Mouse (Mus musculus) ES-CJ7 (cell line): ENCODE measurements around the gene Olfr641.

Experiments
- DNase-seq: peaks from one replicate; pipeline ENCODE4 v3.0.0; 2011; ENCODE audit warnings: low read depth, low spot score

The Olfr641 gene

DNA sequence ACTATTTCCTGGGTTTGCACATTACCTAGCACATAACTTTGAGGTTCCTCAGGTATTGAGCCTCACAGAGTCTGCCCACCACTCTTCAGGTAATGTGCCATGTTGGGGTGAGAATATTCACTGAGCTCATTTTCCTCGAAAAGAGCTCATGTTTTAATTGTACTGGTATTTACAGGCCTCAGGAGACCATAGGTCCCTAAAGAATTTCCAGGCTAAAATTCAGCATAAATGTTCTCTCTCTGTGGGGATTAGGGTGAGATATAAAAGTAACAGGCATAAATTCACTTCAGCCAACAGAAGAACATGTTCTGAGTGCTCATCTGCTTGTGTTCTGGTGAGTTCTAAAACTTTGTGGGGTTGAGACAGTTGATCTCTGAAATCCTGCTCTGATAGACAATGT lies at the start of gene Olfr641:
Gene Olfr641, plus strand, starts transcription at position 301 of the 400 bp plus-strand sequence.
- no peak for DNase-seq

DNA sequence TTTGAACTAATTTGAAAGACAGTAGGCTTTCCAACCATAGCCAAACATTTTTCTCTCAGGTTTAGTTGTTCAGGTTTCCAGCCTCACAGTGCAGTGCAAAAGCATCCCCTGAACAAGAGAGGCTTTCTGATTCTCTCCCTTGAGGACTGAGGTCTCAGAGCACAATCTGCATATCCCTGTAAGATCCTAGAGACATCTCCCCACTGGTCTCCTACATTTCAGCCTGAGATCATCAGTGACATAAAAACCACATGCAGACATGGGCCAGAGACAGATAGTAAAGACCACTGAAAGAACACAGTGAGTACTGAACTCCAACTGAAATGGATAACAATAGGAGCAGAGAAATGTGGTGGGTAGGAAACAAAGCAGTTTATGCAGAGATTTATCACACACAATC lies 36.8 kb upstream of the Olfr641 start, which contains the start of gene Olfr638:
Gene Olfr638, plus strand, starts transcription at position 301 of the 400 bp plus-strand sequence.
- no peak for DNase-seq

DNA sequence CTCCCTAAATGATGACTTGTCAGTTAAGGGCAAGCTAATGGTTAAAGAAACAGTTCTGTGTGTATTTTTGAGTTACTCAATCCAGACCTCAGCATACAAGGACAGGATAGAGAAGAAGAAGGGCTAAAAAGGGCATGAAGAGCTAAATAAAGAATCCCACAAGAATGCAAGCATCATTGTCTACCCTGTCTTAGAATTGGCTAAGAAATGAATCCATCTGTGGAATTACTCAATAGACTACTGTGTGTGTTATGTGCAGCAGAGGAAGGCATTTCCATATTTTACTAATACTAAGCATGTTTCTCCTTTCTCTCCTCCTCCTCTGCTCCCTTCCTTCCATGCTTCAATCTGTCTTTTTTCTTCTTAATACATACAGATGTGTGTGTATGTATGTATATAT lies 36.1 kb upstream of the Olfr641 start:
- DNase-seq = no peak

DNA sequence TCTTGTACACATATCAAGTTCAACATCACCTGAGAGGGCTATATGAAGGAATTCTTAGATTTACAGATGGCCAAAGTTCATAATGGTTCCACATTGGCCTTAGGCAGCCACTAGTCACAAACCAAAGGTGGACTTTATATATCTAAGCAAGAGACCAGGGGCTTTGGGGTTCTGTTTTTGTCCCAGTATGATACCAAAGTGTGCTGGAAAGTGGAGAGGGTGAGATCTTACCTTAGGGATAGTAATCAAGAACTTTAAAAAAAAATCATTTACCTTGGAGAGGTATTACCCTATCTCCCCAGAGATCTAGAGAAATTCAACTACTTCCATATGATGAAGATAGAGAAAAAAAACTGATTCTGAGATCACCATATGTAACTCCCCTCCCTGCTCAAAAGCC lies 18.0 kb upstream of the Olfr641 start, which contains the start of gene Olfr639:
Gene Olfr639, minus strand, starts transcription at position 101 of the 400 bp plus-strand sequence.
- DNase-seq = no peak

DNA sequence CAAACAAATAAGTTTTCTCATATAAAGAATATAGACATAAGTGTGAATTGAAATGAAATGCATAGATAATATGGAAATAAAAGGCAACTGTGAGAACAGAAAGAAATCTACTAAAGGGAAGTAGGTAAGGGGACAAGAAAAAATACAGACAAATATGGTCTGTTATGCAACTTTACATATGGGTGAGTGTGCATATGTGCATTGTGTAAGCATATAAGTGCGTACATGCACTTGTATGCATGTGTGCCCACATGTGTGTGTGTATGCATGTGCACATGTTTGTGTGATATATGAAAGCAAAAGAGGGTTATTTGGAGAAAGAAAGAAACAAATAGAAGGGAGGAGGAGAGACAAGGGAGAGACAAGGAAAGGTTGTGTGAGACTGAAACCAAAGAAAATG lies 16.3 kb upstream of the Olfr641 start:
- no peak for DNase-seq

DNA sequence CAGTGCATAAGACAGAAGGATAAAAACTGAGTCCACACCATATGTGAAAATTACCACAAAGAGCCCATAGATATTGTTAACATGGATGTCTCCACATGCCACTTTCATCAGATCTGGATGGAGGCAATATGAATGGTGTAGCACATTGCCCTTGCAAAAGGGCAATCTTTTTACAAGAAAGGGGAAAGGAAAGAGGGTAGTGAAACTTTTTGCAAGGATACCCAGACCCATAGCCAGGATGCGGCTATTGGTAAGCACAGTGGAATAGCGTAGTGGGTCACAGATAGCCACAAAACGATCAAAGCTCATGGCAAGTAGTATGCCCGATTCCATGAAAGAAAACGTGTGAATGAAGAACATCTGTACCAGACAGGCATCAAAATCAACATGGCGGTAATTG lies 13.6 kb upstream of the Olfr641 start:
- no peak for DNase-seq

DNA sequence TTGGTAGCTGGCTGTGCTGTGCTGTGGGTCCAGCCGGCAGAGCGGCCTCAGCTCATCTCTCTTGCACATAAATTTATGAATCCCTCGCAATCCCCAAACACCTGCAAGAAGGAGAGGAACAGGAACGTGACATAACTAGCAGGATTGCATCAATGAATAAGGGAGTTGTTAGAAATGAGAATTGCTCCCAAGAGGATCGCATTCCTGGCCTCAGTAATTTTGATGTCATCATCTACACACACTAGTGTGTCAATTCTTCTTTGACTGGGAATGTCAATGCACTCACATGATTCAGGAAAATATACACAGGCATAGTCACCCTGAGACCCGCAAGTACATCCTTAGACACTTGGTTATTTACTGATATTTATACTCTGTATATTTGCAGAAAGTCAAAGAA lies 9.8 kb upstream of the Olfr641 start, which contains the start of gene Olfr640:
Gene Olfr640, minus strand, starts transcription at position 101 of the 400 bp plus-strand sequence.
- no peak for DNase-seq

DNA sequence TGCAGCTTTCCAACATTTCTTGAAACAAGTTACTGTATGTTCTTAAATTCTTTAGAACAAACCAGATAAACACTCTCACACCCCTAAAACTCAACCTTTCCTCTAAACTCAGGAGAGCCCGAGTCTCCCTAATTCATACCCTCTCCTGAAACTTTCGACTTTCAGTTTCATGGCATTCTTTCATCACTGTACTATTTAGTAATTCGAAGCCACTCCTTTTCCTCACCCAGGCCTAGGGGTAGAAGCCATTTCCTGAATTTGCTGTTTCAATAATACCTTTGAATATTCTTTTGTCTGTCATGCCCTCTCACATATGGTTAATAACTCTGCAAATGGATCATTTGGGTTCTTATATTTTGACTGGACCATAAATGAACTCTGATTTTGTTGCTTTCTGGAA lies 8.3 kb upstream of the Olfr641 start:
- DNase-seq = no peak

DNA sequence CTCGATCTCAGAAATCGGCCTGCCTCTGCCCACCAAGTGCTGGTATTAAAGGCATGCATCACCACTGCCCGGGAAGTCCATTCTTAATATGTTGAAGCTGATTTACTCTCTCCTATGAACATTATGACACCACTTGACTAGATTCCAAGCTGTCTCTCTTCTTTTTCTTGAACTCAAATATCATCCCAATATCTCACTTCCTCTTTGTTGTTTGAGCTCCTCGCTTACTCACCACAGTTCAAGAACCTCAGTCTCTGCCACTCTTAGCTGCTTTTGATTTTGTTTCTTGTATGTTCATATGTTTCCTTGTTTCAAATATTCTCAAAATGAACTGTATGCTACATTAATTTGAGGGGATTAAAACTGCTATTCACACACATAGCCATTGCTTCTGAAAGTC lies 15.5 kb downstream of the Olfr641 start:
- no peak for DNase-seq

DNA sequence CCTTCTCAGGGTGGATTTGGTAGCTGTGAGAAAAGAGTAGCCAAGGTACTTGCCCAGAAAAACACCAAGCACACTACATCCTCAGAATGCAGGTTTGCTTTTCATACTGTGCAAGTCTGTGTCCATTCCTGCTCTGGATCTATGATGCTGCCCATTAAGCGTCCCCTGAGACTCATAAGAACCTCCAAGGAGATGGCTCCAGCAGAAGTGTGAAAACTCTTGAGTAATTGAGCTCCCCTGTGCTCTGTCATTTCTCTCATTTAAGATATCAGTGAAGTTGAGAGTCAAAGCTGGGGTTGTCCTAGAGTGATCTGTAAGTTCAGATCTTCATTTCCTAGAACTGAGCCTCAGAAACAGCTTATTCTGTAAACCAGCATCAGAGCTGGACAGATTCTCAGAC lies 17.3 kb downstream of the Olfr641 start, which contains the start of gene Olfr642:
Gene Olfr642, minus strand, starts transcription at position 101 of the 400 bp plus-strand sequence.
- DNase-seq = no peak

DNA sequence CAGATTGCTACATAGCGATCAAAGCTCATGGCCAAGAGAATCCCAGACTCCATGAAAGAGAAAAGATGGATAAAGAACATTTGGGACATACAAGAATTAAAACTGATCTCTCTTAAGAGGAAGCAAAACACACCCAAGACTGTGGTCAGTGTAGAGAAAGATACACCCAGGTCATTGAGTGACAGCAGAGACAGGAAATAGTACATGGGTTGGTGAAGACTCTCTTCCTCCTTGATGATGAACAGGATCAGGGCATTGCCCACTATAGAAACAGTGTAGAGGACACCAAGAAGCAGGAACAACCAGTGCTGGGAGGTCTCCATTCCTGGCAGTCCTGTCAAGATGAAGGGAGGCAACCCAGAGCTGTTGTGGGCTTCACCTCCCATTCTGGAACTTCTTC lies 24.0 kb downstream of the Olfr641 start:
- DNase-seq = no peak

DNA sequence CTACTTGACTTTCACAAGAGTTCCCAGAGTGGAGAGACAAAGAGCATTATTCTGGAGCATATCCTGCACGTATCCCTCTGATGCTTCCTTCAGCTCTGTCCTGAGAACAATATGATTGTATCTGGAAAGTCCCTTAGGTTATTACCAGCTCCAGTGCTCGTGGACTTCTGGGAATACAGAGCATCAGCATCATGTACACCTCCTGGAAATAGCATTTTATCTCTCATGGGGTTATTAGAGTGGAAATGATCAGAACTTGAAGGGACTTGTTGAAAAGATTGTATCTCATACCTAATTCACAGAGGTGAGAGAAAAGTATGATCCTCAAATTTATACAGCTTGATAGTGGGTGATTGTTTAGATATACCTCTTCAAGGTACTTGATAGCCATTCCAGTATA lies 26.1 kb downstream of the Olfr641 start, which contains the start of gene 4930516K23Rik:
Gene 4930516K23Rik, minus strand, starts transcription at position 101 of the 400 bp plus-strand sequence.
- DNase-seq = no peak

DNA sequence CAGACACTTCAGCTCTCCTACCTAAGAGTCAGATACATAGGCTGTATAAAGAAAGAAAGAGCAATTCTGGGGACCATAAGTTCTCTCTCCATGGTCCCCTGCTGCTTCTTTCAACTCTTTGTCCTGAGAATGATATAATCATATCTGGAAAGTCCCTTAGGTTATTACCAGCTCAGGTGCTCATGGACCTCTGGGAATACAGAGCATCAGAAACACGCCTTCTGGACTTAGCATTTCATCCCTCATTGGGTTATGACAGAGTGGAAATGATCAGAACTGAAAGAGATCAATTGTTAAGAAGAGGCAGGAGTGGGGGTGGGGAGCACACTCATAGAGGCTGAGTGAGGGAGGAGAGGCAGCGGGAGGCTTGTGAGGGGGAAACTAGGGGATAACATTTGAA lies 36.5 kb downstream of the Olfr641 start, which contains the start of gene Olfr644:
Gene Olfr644, minus strand, starts transcription at position 101 of the 400 bp plus-strand sequence.
- no peak for DNase-seq

DNA sequence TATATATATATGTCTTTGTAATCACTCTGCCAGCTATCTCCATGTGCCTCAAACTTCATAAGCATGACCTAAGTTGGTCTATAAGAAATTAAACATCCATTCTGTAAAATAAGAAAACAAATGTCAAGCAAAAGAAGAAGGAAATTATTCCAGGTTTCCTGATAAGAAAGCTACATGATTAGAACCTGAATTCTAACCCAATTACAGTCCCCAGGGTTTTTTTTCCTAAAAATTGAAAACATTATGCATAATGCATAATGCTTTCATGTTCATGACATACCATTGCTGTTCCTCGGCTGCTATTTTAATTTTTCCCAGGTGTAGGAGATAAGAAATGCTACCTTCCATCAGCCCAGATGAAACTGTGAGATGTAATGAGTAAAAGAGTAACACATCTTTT lies 50.1 kb downstream of the Olfr641 start, which contains the start of gene Olfr645:
Gene Olfr645, minus strand, starts transcription at position 101 of the 400 bp plus-strand sequence.
- DNase-seq = no peak
